Mouse (Mus musculus): ENCODE measurements around the gene Dhrs7. TPM values are rescaled to one million over a fixed set of nuclear protein-coding genes. Genes with fewer than 3 reads are reported as not detected.
"Not testable (repeated sequence)": the region's sequence is repeated elsewhere in the genome, so short reads cannot be mapped to it uniquely, and the experiment has no call there.

Dhrs7 gene
- total and polyA plus RNA-seq, 3 experiments: 7.2 to 31.6 (median 14.4) TPM

DNA sequence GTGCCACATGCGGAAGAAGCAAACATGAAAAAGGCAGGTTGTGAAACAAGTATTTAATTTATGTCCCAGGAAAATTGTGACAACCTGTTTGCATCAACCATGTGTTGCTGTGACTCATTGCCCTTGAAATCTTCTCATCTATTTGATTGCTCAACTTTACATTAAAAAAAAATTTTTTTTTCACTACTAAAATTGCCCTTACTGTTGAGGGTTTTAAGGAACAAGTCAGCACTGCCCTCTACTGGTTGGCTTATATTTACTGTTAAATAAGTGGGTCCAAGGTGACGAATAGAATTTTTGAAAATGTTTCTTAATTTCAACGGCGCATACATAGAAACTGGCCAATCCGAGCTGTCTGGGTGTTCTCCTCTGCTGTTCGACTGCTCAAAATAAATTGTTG lies 29.2 kb upstream of the Dhrs7 start:
- TF ChIP-seq POLR2AphosphoS5 (IDR thresholded peaks at IDR 0.05; ENCODE audit: insufficient replicate concordance, low read depth, low read length): no peak
- TF ChIP-seq TAL1 (conservative IDR thresholded peaks at IDR 0.05; ENCODE audit: low read depth, low read length): no peak
- no peak for TF ChIP-seq GATA2 (IDR thresholded peaks at IDR 0.05; ENCODE audit: borderline replicate concordance, low read depth, low read length)
- no peaks in the 10 kb centered on the region for H3K9me3 ChIP-seq (replicated peaks)
- no peaks in the 10 kb centered on the region for H3K4me1 ChIP-seq (ENCODE audit: insufficient read depth, low read depth, low read length)
- H3K4me3 ChIP-seq (ENCODE audit: low read depth, low read length): no peak overlapping the region
- H3K27me3 ChIP-seq (ENCODE audit: insufficient read depth, low read length): peaks cover 8% of the 10 kb centered on the region
- ATAC-seq (ENCODE audit: extremely low read depth, insufficient number of reproducible peaks, low FRiP score, poor library complexity, severe bottlenecking): no peak
- no peak for DNase-seq (ENCODE audit: low spot score)
- H3K36me3 ChIP-seq (replicated peaks): no peaks in the 10 kb centered on the region

DNA sequence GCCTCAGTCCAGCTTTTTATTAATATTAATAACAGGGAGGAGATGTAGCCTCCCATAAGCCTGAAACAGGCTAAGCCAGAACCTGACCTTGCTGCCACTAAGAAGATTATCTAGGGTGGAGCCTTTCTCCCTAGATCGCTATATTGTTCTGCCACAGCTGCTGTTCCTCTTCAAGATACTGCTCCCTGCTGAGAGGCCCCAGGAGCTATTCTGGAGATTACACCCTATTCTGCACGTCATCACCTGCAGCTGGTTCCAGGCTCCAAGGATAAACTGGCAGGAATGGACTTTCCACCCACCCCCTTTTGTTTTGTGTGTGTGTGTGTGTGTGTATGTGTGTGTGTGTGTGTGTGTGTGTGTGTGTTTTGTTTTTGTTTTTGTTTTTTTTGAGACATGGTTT lies 23.6 kb upstream of the Dhrs7 start:
- H3K9me3 ChIP-seq (replicated peaks); H3K27me3 ChIP-seq (ENCODE audit: insufficient read depth, low read length); H3K4me3 ChIP-seq (ENCODE audit: low read depth, low read length); H3K36me3 ChIP-seq (replicated peaks); H3K4me1 ChIP-seq (ENCODE audit: insufficient read depth, low read depth, low read length); DNase-seq (ENCODE audit: low spot score); ATAC-seq (ENCODE audit: extremely low read depth, insufficient number of reproducible peaks, low FRiP score, poor library complexity, severe bottlenecking): not testable (repeated sequence)

DNA sequence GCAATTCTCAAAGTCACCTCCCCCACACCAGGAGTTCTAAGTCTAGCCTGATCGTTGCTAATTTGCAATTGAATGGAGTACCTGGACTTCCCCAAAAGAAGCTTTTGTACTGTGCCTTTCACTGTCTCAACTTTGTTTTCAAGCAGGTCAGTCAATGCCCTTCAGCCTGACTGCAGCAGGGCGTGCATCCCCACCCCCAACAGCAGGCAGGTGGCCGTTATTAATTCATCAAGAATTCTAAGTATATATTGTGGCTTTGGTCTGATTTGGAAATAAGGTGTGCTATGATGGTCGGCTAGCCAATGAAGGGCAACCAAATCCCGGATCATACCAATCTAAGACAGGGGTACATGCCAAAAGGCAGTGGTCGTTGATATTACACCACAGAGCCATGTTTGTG lies 23.0 kb upstream of the Dhrs7 start:
- not testable (repeated sequence) for H3K9me3 ChIP-seq (replicated peaks); H3K4me3 ChIP-seq (ENCODE audit: low read depth, low read length); DNase-seq (ENCODE audit: low spot score); ATAC-seq (ENCODE audit: extremely low read depth, insufficient number of reproducible peaks, low FRiP score, poor library complexity, severe bottlenecking); H3K4me1 ChIP-seq (ENCODE audit: insufficient read depth, low read depth, low read length); H3K27me3 ChIP-seq (ENCODE audit: insufficient read depth, low read length); H3K36me3 ChIP-seq (replicated peaks)

DNA sequence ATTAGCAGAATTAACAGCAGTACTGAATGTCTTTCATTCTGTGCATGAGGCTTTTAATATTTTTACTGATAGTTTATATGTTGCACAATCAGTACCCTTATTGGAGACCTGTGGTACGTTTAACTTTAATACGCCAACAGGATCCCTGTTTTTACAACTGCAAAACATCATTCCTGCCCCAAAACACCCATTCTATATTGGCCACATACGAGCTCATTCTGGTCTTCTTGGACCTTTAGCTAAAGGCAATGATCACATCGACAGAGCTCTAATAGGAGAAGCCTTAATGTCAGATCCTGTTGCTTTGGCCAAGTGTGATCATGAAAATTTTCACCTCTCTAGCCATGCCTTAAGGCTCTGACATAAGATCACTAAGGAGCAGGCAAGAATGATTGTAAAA lies 21.9 kb upstream of the Dhrs7 start:
- H3K4me3 ChIP-seq (ENCODE audit: low read depth, low read length); DNase-seq (ENCODE audit: low spot score); H3K9me3 ChIP-seq (replicated peaks); H3K27me3 ChIP-seq (ENCODE audit: insufficient read depth, low read length); ATAC-seq (ENCODE audit: extremely low read depth, insufficient number of reproducible peaks, low FRiP score, poor library complexity, severe bottlenecking); H3K36me3 ChIP-seq (replicated peaks); H3K4me1 ChIP-seq (ENCODE audit: insufficient read depth, low read depth, low read length): not testable (repeated sequence)

DNA sequence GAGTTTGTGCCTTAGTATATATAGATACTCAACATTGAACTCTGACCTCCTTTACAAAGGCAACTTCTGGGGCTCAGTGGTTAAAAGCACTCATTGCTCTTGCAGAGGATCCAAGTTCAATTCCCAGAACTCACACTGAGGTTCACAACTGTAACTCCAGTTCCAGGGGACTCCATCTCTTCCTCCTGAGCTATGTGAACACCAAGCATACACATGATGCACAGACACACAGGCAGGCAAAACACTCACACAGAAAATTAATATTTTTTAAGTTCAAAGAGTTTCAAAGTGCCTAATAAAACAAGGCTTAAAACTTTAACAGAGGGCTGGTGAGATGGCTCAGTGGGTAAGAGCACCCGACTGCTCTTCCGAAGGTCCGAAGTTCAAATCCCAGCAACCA lies 18.9 kb upstream of the Dhrs7 start:
- no peak for DNase-seq (ENCODE audit: low spot score)

DNA sequence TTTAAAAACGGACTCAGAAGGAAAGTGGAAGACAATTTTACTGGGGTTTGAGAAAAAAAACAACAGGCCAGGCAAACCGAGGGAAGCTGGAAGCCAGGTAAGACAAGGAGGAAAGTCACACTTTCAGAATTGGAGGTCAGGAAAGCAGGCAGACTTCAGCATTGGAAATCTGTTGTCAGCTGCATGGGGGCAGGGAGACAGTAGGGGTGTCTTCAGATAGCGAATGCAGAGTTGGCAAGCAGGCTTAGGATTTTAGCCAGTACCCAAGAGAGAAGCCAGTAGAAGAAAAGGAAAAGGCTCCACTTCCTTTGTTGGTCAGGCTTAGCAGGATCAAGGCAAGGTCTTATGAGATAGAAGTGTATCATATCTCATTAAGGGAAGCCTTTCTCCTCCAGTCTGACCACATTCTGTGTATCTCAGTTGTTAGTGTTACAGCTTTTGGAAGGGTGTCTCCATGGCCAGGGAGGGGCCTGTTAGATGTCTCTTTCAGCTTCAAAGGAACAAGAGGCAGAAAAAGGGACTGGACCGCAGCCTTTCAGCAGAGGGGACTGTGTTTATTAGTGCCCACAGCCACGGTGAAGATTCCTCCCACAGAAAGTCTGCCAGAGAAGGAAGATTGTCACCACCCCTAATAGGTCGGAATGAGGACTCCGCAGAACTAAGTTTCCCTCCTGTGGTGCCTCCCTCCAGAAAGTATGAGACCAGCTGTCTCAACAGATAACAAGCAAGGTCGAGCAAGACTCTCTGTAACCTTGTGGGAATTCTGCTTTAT lies 18.0 kb upstream of the Dhrs7 start:
- Histone ChIP-seq H3K36me3 (replicated peaks) (no peaks in the 10 kb centered on the region), H3K9me3 (replicated peaks) (no peaks in the 10 kb centered on the region), H3K27me3 (ENCODE audit: insufficient read depth, low read length) (peaks cover 10% of the 10 kb centered on the region), H3K4me3 (ENCODE audit: low read depth, low read length) (no peak overlapping the region), H3K4me1 (ENCODE audit: insufficient read depth, low read depth, low read length) (peaks cover 6% of the 10 kb centered on the region; the same call in 1 of the 2 replicates)
- ATAC-seq (ENCODE audit: extremely low read depth, insufficient number of reproducible peaks, low FRiP score, poor library complexity, severe bottlenecking) (no peak), DNase-seq (ENCODE audit: low spot score) (no peak)
- TF ChIP-seq TAL1 (conservative IDR thresholded peaks at IDR 0.05; ENCODE audit: low read depth, low read length) (no peak), GATA2 (IDR thresholded peaks at IDR 0.05; ENCODE audit: borderline replicate concordance, low read depth, low read length) (no peak), GATA1 (IDR thresholded peaks at IDR 0.05; ENCODE audit: borderline replicate concordance, low read length) (no peak)

More for the DNA sequence above, 18.9 kb upstream of the Dhrs7 start:
- Histone ChIP-seq H3K4me1 (ENCODE audit: insufficient read depth, low read depth, low read length) (peaks cover 6% of the 10 kb centered on the region; the same call in 1 of the 2 replicates), H3K36me3 (replicated peaks) (no peaks in the 10 kb centered on the region), H3K27me3 (ENCODE audit: insufficient read depth, low read length) (peaks cover 10% of the 10 kb centered on the region), H3K4me3 (ENCODE audit: low read depth, low read length) (no peak overlapping the region), H3K9me3 (replicated peaks) (no peaks in the 10 kb centered on the region)
- TF ChIP-seq GATA2 (IDR thresholded peaks at IDR 0.05; ENCODE audit: borderline replicate concordance, low read depth, low read length): no peak
- TF ChIP-seq GATA1 (IDR thresholded peaks at IDR 0.05; ENCODE audit: borderline replicate concordance, low read length): no peak
- no peak for TF ChIP-seq CTCF (IDR thresholded peaks at IDR 0.05; ENCODE audit: low read depth, low read length)
- TF ChIP-seq POLR2AphosphoS5 (IDR thresholded peaks at IDR 0.05; ENCODE audit: insufficient replicate concordance, low read depth, low read length): no peak
- no peak for TF ChIP-seq TAL1 (conservative IDR thresholded peaks at IDR 0.05; ENCODE audit: low read depth, low read length)
- ATAC-seq (ENCODE audit: extremely low read depth, insufficient number of reproducible peaks, low FRiP score, poor library complexity, severe bottlenecking): no peak

DNA sequence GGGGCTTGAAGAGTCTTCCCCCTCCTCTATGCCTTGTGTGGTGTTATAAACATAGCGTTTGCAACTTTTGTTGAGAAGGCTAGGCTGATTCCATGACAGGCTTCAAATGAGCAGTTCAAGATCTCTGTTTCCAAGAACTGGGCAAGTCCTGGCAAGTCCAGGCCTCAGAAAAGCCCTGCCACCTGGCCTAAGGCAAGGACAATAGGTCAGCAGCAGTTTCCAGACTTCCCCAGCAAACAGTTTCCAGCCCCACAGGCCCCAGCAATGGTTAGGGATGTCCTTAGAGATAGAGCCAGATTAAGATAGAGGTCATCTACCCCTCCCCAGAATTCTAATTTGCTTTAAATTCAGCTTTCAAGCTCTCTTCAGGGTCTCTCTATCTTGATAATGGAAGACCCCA lies 17.2 kb upstream of the Dhrs7 start:
- Histone ChIP-seq H3K4me3 (ENCODE audit: low read depth, low read length) (no peak overlapping the region), H3K36me3 (replicated peaks) (no peaks in the 10 kb centered on the region), H3K9me3 (replicated peaks) (no peaks in the 10 kb centered on the region), H3K4me1 (ENCODE audit: insufficient read depth, low read depth, low read length) (peaks cover 6% of the 10 kb centered on the region; the same call in 1 of the 2 replicates), H3K27me3 (ENCODE audit: insufficient read depth, low read length) (peaks cover 10% of the 10 kb centered on the region)
- ATAC-seq (ENCODE audit: extremely low read depth, insufficient number of reproducible peaks, low FRiP score, poor library complexity, severe bottlenecking): no peak
- DNase-seq (ENCODE audit: low spot score): no peak
- TF ChIP-seq CTCF (IDR thresholded peaks at IDR 0.05; ENCODE audit: low read depth, low read length) (no peak), TAL1 (conservative IDR thresholded peaks at IDR 0.05; ENCODE audit: low read depth, low read length) (no peak), GATA2 (IDR thresholded peaks at IDR 0.05; ENCODE audit: borderline replicate concordance, low read depth, low read length) (no peak), GATA1 (IDR thresholded peaks at IDR 0.05; ENCODE audit: borderline replicate concordance, low read length) (no peak), POLR2AphosphoS5 (IDR thresholded peaks at IDR 0.05; ENCODE audit: insufficient replicate concordance, low read depth, low read length) (no peak)

All from G1E (cell line).